Mouse (Mus musculus): ENCODE data around the gene Ostf1. TPM values are rescaled to one million over a fixed set of nuclear protein-coding genes. Genes with fewer than 3 reads are reported as not detected.

Ostf1 gene
- polyA plus RNA-seq, 1 experiment from 2014 or later, result 103 TPM

DNA sequence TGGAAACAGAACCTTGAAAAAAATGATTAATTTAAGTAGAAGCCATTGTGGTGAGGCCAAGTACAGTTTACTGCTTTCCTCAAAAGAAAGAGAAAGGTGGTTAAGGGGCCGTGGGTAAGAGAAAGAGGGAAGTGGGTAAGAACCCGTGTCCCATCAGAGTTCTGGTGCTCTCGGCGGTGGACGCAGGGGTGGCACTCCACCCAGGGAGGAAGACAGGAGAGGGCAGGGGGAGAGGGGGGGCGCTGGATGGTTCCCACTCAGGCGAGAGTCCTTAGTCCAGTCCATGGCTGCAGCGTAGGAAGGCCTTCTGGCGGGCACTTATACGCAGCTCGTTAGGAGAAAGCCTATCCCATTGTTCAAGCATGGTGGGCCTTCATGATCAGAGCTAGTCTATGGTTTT, 64.1 kb downstream of the Ostf1 start:
- Histone ChIP-seq H3K4me3 (no peak overlapping the region), H3K4me1 (no peaks in the 10 kb centered on the region), H3K9me3 (no peaks in the 10 kb centered on the region), H3K27ac (no peak overlapping the region), H3K27me3 (no peaks in the 10 kb centered on the region), H3K4me2 (no peak overlapping the region), H3K36me3 (no peaks in the 10 kb centered on the region), H3K9ac (no peak overlapping the region)
- ATAC-seq (ENCODE audit: borderline replicate concordance, extremely low read depth, low FRiP score, low TSS enrichment), result no peak
- WGBS, result 90% methylated on average over 11 of the region's 11 CpGs

GRCm38 (mm10) chr19:18557708-18558107, 73.9 kb downstream of the Ostf1 start:
- Histone ChIP-seq H3K36me3 (no peaks in the 10 kb centered on the region), H3K27ac (no peak overlapping the region), H3K4me2 (no peak overlapping the region), H3K4me1 (no peaks in the 10 kb centered on the region), H3K9ac (no peak overlapping the region), H3K27me3 (no peaks in the 10 kb centered on the region), H3K4me3 (no peak overlapping the region), H3K9me3 (no peaks in the 10 kb centered on the region)
- no peak for ATAC-seq (ENCODE audit: borderline replicate concordance, extremely low read depth, low FRiP score, low TSS enrichment)
- 74% methylated on average over 1 of the region's 1 CpGs for WGBS

GRCm38 (mm10) chr19:18555645-18556044, 76.0 kb downstream of the Ostf1 start:
- Histone ChIP-seq H3K4me2 (no peak overlapping the region), H3K9ac (no peak overlapping the region), H3K36me3 (no peaks in the 10 kb centered on the region), H3K27ac (no peak overlapping the region), H3K4me3 (no peak overlapping the region), H3K27me3 (no peaks in the 10 kb centered on the region), H3K9me3 (no peaks in the 10 kb centered on the region), H3K4me1 (no peaks in the 10 kb centered on the region)
- 91% methylated on average over 2 of the region's 2 CpGs for WGBS
- ATAC-seq (ENCODE audit: borderline replicate concordance, extremely low read depth, low FRiP score, low TSS enrichment), result no peak

DNA sequence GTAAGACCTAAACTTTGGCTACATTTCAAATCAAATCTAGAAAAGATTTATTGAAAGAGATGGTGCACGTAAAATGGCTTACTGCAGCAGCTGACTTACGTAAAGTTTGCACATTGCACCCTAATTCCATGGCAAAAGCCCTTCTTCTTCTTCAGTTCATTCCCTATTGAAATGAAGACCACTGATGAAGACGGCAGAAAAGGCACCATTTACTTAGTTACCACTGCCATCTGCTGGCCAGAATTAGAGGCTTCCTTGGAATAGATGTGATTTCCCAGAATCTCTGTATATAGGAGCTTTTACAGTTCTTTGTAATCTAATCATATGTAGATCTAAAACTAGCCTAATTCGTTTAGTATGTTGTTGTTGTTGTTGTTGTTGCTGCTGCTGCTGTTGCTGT, 83.0 kb downstream of the Ostf1 start:
- Histone ChIP-seq H3K4me2 (no peak overlapping the region), H3K9ac (no peak overlapping the region), H3K36me3 (no peaks in the 10 kb centered on the region), H3K4me1 (no peaks in the 10 kb centered on the region), H3K27me3 (no peaks in the 10 kb centered on the region), H3K27ac (no peak overlapping the region), H3K4me3 (no peak overlapping the region), H3K9me3 (no peaks in the 10 kb centered on the region)
- no peak for ATAC-seq (ENCODE audit: borderline replicate concordance, extremely low read depth, low FRiP score, low TSS enrichment)
- 7% methylated on average over 4 of the region's 4 CpGs for WGBS

Other genes with a start within 250 kb of the Ostf1 start
- gene Nmrk1, start 127 bp upstream of the Ostf1 start, polyA plus RNA-seq (2015; fragmentation: Nextera tagmentation; extraction: Ambion mirVana), result 8.8 and 11.0 TPM in 2 replicates
- 28.0 and 29.2 TPM in 2 replicates for gene Carnmt1, start 38.9 kb upstream of the Ostf1 start, polyA plus RNA-seq (2015; fragmentation: Nextera tagmentation; extraction: Ambion mirVana)
- gene D030056L22Rik, start 81.4 kb upstream of the Ostf1 start, polyA plus RNA-seq (2015; fragmentation: Nextera tagmentation; extraction: Ambion mirVana), result 37.3 and 37.4 TPM in 2 replicates
- gene Trpm6, start 118.2 kb upstream of the Ostf1 start, polyA plus RNA-seq (2015; fragmentation: Nextera tagmentation; extraction: Ambion mirVana), result 1.0 and 1.6 TPM in 2 replicates